Mouse (Mus musculus) neural tube, postnatal 0 days (tissue): ENCODE measurements around the gene Olfr119. TPM values are rescaled to one million over a fixed set of nuclear protein-coding genes. Genes with fewer than 3 reads are reported as not detected.

Source experiments
- polyA plus RNA-seq: library from polyadenylated mRNA; unstranded; fragments of >200 nt; fragmentation: Nextera tagmentation; extraction: Ambion mirVana; gene quantifications from 2 replicates; pipeline ENCODE4 v1.2.1, GENCODE M21; 2015

Olfr119 gene
- polyA plus RNA-seq, result not detected in 2 replicates

GRCm38 (mm10) chr17:37696264-37696663 is at the start of gene Olfr119:
Gene Olfr119 (plus strand): TSS chr17:37696564.

DNA sequence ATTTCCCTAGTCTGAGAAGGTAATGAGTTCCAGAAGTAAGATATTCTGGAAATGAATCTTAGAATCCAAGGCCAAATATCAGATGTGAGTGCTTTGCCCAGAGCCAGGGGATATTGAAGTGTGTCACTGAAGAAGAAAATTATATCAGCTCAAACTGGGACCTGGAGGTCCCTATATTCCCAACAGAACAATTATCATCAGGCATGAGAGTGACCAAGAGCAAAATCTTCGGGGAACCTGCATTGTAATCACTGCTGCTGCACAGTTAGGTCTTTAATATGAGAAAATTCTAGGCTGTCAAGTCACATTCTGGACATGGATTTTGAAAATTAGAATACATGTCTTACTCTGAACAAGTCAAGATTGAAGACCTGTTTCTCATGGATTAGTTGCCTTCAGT is 32.7 kb upstream of the Olfr119 start, which contains the start of gene Olfr117:
Gene Olfr117, minus strand, starts transcription at position 101 of the 400 bp plus-strand sequence.

GRCm38 (mm10) chr17:37666688-37667087 is 29.7 kb upstream of the Olfr119 start, which contains the start of gene Olfr118:
Gene Olfr118 (plus strand): TSS chr17:37666988.

GRCm38 (mm10) chr17:37721508-37721907 is 25.1 kb downstream of the Olfr119 start, which contains the start of gene Olfr120:
Gene Olfr120 (plus strand): TSS chr17:37721808.

Other genes starting within 250 kb of the Olfr119 start
- gene Olfr109, start 237.6 kb upstream of the Olfr119 start, polyA plus RNA-seq, result not detected in 2 replicates
- gene H2-M2, start 213.0 kb upstream of the Olfr119 start, polyA plus RNA-seq, result not detected in 2 replicates
- gene Olfr110, start 204.1 kb upstream of the Olfr119 start, polyA plus RNA-seq, result not detected in 2 replicates
- 0.44 TPM in 1 of 2 replicates, not detected in the other for gene Olfr111, start 188.5 kb upstream of the Olfr119 start, polyA plus RNA-seq
- not detected in 2 replicates for gene Olfr112, start 127.1 kb upstream of the Olfr119 start, polyA plus RNA-seq
- gene Olfr113, start 118.9 kb upstream of the Olfr119 start, polyA plus RNA-seq, result not detected in 2 replicates
- not detected in 2 replicates for gene Olfr114, start 103.8 kb upstream of the Olfr119 start, polyA plus RNA-seq
- gene Olfr115, start 69.5 kb upstream of the Olfr119 start, polyA plus RNA-seq, result not detected in 2 replicates
- gene Olfr116, start 69.4 kb upstream of the Olfr119 start, polyA plus RNA-seq, result not detected in 2 replicates
- not detected in 2 replicates for gene Olfr117, start 32.8 kb upstream of the Olfr119 start, polyA plus RNA-seq
- gene Olfr118, start 29.6 kb upstream of the Olfr119 start, polyA plus RNA-seq, result not detected in 2 replicates
- not detected in 2 replicates for gene Olfr120, start 25.2 kb downstream of the Olfr119 start, polyA plus RNA-seq
- gene Olfr121, start 52.3 kb downstream of the Olfr119 start, polyA plus RNA-seq, result not detected in 2 replicates
- not detected in 2 replicates for gene Olfr122, start 72.0 kb downstream of the Olfr119 start, polyA plus RNA-seq
- not detected in 2 replicates for gene Olfr123, start 97.0 kb downstream of the Olfr119 start, polyA plus RNA-seq
- not detected in 2 replicates for gene Olfr124, start 103.3 kb downstream of the Olfr119 start, polyA plus RNA-seq
- gene Olfr125, start 136.4 kb downstream of the Olfr119 start, polyA plus RNA-seq, result not detected in 2 replicates
- not detected in 2 replicates for gene Olfr126, start 150.9 kb downstream of the Olfr119 start, polyA plus RNA-seq
- not detected in 2 replicates for gene Olfr127, start 203.9 kb downstream of the Olfr119 start, polyA plus RNA-seq
- gene Olfr128, start 224.0 kb downstream of the Olfr119 start, polyA plus RNA-seq, result not detected in 2 replicates